Mouse (Mus musculus) layer of hippocampus, adult 2 months (tissue): ENCODE measurements around the gene Siae. TPM values are rescaled to one million over a fixed set of nuclear protein-coding genes. Genes with fewer than 3 reads are reported as not detected.

ENCODE experiments used
- DNase-seq, 2 experiments: peaks; one replicate each; pipeline ENCODE4 v3.0.0; 2022; ENCODE audit warnings: low spot score in 2 of 2
- H3K27ac ChIP-seq: fragments of 200-600 bp; 2 replicates; pipeline ENCODE4 v1.8.1; 2022
- H3K4me3 ChIP-seq: fragments of 200-600 bp; 2 replicates; pipeline ENCODE4 v1.8.1; 2022; ENCODE audit warnings: mild to moderate bottlenecking
- CTCF ChIP-seq: fragments of 200-600 bp; conservative IDR thresholded peaks from 2 replicates; pipeline ENCODE4 v1.8.1; 2022; ENCODE audit warnings: antibody characterized with exemption, mild to moderate bottlenecking, moderate library complexity
- total RNA-seq, 2 experiments: library from RNA; stranded (reverse); gene quantifications; 2 replicates each; pipeline ENCODE4 v1.2.3; 2021

Gene Siae
- total RNA-seq, 2 experiments from 2014 or later: 9.6 to 14.0 TPM

DNA sequence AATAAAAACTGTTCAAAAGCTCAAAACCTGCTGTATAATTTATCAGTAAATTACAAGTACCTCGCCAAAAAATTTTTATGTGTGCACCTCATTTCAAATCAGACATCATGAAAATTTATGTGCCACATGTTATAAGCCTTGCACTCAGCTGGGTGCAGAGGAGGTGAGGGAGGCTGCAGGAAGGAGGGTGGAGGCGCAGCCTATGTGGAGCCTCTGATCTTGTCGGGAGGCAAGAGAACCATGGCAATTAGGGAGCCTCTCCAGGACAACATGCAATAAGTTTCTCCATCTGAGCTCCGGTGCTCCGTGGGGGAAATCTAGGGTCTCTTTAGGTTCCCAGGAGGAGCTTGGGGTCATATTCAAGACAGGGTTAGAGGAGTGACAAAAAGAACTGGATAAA is 12.0 kb downstream of the Siae start:
- TF ChIP-seq CTCF: no peak
- no peak overlapping the region for H3K4me3 ChIP-seq
- DNase-seq: no peak
- H3K27ac ChIP-seq: peak overlapping the region; percentile 86

DNA sequence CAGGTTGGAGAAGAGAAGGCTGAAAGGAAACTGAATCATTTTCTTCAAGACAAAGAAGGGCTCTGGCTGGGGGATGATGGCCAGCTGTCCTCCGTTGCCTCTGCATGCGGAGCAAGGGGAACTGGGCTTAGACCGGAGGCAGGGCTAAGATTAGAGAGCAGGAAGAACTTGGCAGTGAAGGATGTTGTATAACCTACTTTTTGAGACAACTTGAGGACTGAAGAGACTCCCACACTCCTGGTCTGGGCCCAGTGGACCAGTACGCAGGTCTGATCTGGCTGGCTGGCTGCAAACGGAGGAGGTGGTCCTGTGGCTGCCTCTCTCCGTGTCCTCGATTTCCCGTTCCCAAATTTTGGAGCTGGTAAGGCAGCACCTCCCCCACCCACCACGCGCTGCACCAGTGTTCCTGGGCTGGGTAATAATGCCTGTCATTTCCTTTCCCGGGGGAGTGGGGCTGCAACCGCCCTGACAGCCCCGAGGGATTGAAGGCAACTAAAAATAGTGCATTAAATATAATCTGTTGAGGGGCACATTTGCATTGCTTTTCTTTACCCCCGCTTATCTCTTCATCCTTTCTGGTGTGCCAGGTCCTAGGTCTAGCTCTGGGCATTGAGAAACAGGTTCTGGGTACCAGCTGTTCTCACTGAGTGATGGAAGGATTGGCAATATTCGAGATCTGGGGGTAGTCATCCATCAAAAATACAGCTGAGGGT is 12.6 kb downstream of the Siae start:
- Histone ChIP-seq H3K27ac (peak overlapping the region; percentile 86), H3K4me3 (peak overlapping the region; percentile 24; the same call in 1 of the 2 replicates)
- TF ChIP-seq CTCF: no peak
- DNase-seq: peak in 1 of 2 experiments; percentile 54

DNA sequence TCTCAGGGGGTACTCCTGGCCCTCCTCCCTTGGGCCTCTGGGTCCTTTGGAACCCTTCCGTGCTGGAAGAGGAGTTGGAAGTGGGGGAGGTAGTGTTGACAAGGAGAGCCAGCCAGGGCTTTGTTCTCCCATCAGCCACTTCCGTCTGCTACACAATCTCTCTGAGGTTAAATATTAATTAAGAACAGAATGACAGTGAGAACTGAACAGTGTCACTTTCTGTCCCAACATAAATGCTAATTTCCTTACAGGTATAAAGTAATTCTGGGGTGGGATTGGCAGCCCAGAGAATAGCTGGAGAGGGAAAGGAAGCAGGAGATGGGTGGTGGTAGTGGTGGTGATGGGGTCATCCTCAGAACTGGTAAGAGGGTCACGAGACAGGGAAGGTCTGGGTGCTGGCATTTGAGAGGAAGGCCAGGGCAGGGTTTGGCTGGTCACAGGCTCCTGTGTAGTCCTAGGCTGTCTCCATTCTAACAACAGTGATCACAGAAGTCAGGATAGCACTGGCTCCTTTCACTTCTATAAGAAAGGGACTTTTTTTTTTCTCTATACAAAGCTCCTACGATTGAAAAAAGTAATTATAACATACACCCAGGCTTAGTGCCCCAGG is 13.2 kb downstream of the Siae start:
- Histone ChIP-seq H3K27ac (peak overlapping the region; percentile 86), H3K4me3 (no peak overlapping the region)
- TF ChIP-seq CTCF: no peak
- no peak for DNase-seq

GRCm38 (mm10) chr9:37569231-37569835 is 13.8 kb downstream of the Siae start:
- Histone ChIP-seq H3K27ac (peak overlapping the region; percentile 86), H3K4me3 (no peak overlapping the region)
- DNase-seq: no peak
- no peak for TF ChIP-seq CTCF

- no peak overlapping the region for H3K27ac ChIP-seq
- no peak for TF ChIP-seq CTCF
- no peak overlapping the region for H3K4me3 ChIP-seq
- no peak for DNase-seq
These were observed 16.8 kb downstream of the Siae start for GRCm38 (mm10) chr9:37572204-37572876.

- 0 out of 2 replicates have a peak, but pooled peaks have one; percentile 16 for TF ChIP-seq CTCF
- H3K4me3 ChIP-seq: peak overlapping the region; percentile 17; the same call in 1 of the 2 replicates
These were observed 21.0 kb downstream of the Siae start for GRCm38 (mm10) chr9:37576436-37576930.

GRCm38 (mm10) chr9:37583594-37583993 is 28.1 kb downstream of the Siae start:
- DNase-seq: no peak
- Histone ChIP-seq H3K4me3 (no peak overlapping the region), H3K27ac (no peak overlapping the region)
- TF ChIP-seq CTCF: no peak

More at GRCm38 (mm10) chr9:37576436-37576930, 21.0 kb downstream of the Siae start:
- H3K27ac ChIP-seq: peak overlapping the region; percentile 93
- peak; percentile 37 to 38 for DNase-seq

DNA sequence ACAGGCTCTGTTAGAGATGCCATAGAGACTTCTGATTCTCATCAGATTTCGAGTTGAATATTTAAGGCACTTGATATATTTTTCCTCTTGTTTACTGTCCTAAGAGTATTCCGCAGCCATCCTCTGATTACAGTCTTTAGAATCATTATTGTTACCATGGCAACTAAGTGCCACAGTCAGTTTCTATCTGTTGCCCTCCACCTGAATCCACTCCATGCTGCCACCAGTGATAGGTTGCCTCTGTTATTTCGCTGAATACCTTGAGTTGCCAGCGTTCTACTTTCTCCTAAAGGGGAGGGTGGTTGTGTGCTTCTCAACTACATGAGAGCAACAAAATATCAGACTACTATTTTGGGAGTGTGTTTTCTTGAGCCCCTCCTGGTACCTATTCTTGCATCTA is 31.2 kb downstream of the Siae start:
- H3K27ac ChIP-seq: no peak overlapping the region
- TF ChIP-seq CTCF: no peak

GRCm38 (mm10) chr9:37590381-37590780 is 34.9 kb downstream of the Siae start:
- TF ChIP-seq CTCF: no peak
- Histone ChIP-seq H3K27ac (no peak overlapping the region), H3K4me3 (no peak overlapping the region)
- DNase-seq: no peak

More for the DNA sequence above, 31.2 kb downstream of the Siae start:
- H3K4me3 ChIP-seq: no peak overlapping the region
- DNase-seq: no peak

DNA sequence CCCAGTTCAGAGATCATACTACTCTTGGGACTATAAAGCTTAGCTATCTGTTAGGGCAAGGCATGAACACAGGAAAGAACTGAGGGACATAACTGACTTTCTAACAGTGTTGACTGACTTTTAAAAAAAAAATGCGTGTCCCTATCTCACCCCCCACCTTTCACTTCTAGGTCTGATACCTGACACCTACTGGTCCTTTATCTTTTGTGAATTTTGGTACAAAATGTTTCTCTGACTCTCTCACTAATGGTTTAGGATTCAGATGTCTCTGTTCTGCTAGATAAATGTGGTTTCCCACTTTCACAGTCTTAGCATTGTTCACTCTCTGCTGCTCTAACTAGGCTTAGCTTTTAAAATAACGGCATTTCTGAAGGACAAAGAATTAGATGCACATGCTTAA is 36.5 kb downstream of the Siae start:
- H3K27ac ChIP-seq: no peak overlapping the region
- TF ChIP-seq CTCF: no peak
- H3K4me3 ChIP-seq: no peak overlapping the region
- DNase-seq: no peak

DNA sequence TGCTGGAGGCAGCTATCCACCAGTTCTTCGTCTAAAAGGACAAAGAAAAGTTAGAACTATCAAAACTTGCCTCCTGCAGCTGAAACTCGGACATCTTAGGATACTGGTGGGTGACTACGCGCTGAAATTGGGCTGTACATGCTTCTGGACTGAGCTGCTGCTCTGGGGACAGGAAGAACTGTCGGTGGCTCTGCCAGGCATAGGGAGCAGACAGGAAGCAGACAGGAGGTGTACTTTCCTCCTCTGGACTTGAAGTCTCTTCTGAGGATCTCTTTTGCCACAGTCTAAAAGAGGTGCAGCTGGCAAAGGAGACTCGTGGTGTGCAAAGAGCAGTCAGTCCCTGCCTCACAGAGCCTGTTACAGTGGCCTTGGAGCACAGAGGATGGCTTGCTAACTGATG is 37.1 kb downstream of the Siae start:
- no peak for TF ChIP-seq CTCF
- Histone ChIP-seq H3K4me3 (no peak overlapping the region), H3K27ac (no peak overlapping the region)
- DNase-seq: no peak

DNA sequence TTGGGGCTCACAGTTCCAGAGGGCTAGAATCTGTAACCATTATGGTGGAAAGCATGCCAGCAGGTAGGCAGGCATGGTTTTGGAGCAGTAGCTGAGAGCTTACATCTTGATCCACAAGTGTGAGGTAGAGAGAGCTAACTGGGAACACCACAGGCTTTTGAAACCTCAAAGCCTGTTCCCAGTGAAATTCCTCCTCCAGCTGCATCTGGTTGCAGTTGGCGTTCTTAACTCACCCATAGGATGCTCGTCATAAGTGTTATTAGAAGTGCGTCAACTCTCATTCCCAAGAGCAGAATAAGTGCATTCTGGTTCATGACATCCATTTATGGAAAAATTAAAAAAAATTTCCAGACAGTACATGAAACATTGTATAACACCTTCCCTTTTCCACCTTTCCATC is 38.2 kb downstream of the Siae start:
- TF ChIP-seq CTCF: no peak
- Histone ChIP-seq H3K4me3 (no peak overlapping the region), H3K27ac (no peak overlapping the region)
- DNase-seq: no peak

DNA sequence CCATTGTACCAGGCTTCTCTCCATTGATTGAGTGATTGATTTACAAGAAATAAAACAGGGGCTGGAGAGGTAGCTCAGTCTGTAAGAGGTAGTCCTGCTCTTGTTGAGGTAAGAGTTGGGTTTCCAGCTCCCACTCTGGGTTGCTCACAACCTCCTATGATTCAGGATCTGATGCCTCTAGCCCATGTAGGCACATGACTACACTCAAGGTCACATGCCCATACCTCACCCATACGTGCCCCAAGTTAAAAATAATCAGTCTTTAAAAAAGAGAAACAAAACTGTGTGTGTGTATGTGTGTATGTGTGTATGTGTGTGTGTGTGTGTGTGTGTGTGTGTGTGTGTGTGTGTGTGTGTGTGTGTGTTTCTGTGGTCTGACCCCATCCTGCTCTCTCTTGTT is 40.1 kb downstream of the Siae start:
- no peak for TF ChIP-seq CTCF
- Histone ChIP-seq H3K4me3 (no peak overlapping the region), H3K27ac (no peak overlapping the region)
- DNase-seq: no peak
